Mouse (Mus musculus): ENCODE data around the gene Gm5901. TPM values are rescaled to one million over a fixed set of nuclear protein-coding genes. Genes with fewer than 3 reads are reported as not detected.
"Not testable (repeated sequence)": the region's sequence is repeated elsewhere in the genome, so short reads cannot be mapped to it uniquely, and the experiment has no call there.

The Gm5901 gene
- polyA plus RNA-seq (2014; fragmentation: Nextera tagmentation; extraction: Ambion mirVana): not detected in 2 replicates

GRCm38 (mm10) chr7:105374866-105375265, at the start of gene Gm5901:
Gene Gm5901 (plus strand): TSS chr7:105375038.
- Histone ChIP-seq H3K27me3 (replicated peaks; ENCODE audit: control insufficient read depth, insufficient read depth, low read length) (no peaks in the 10 kb centered on the region), H3K36me3 (ENCODE audit: control insufficient read depth, insufficient read depth, low read length) (peaks cover 50% of the 10 kb centered on the region)
- WGBS: 81% methylated on average over 1 of the region's 1 CpGs

GRCm38 (mm10) chr7:105325302-105325701, 49.5 kb upstream of the Gm5901 start:
- H3K9me3 ChIP-seq (replicated peaks; ENCODE audit: control insufficient read depth, low read length): no peaks in the 10 kb centered on the region
- ATAC-seq (no peak), DNase-seq (ENCODE audit: low spot score) (no peak)
- no peak overlapping the region for H3K9ac ChIP-seq (ENCODE audit: low read length)
- H3K27ac ChIP-seq (ENCODE audit: low read depth, low read length): no peak overlapping the region
- H3K27me3 ChIP-seq (replicated peaks; ENCODE audit: control insufficient read depth, insufficient read depth, low read length): no peaks in the 10 kb centered on the region
- no peak overlapping the region for H3K4me3 ChIP-seq (ENCODE audit: low read depth, low read length)
- H3K36me3 ChIP-seq (ENCODE audit: control insufficient read depth, insufficient read depth, low read length): no peaks in the 10 kb centered on the region
- H3K4me2 ChIP-seq (ENCODE audit: low read length): no peak overlapping the region
- 84% methylated on average over 2 of the region's 2 CpGs for WGBS
- no peaks in the 10 kb centered on the region for H3K4me1 ChIP-seq (ENCODE audit: control insufficient read depth, insufficient read depth, low read length)

More at GRCm38 (mm10) chr7:105374866-105375265, at the start of gene Gm5901:
- Histone ChIP-seq H3K4me1 (ENCODE audit: control insufficient read depth, insufficient read depth, low read length) (no peaks in the 10 kb centered on the region), H3K4me2 (ENCODE audit: low read length) (no peak within 1 kb of the TSS), H3K4me3 (ENCODE audit: low read depth, low read length) (no peak within 1 kb of the TSS), H3K27ac (ENCODE audit: low read depth, low read length) (no peak within 1 kb of the TSS), H3K9ac (ENCODE audit: low read length) (no peak within 1 kb of the TSS), H3K9me3 (replicated peaks; ENCODE audit: control insufficient read depth, low read length) (no peaks in the 10 kb centered on the region)
- no peak for ATAC-seq
- no peak for DNase-seq (ENCODE audit: low spot score)

- ATAC-seq (no peak), DNase-seq (ENCODE audit: low spot score) (no peak)
- H3K9me3 ChIP-seq (replicated peaks; ENCODE audit: control insufficient read depth, low read length): no peaks in the 10 kb centered on the region
- H3K36me3 ChIP-seq (ENCODE audit: control insufficient read depth, insufficient read depth, low read length): no peaks in the 10 kb centered on the region
- H3K27me3 ChIP-seq (replicated peaks; ENCODE audit: control insufficient read depth, insufficient read depth, low read length): no peaks in the 10 kb centered on the region
- 96% methylated on average over 1 of the region's 1 CpGs for WGBS
- H3K4me1 ChIP-seq (ENCODE audit: control insufficient read depth, insufficient read depth, low read length): no peaks in the 10 kb centered on the region
- H3K4me2 ChIP-seq (ENCODE audit: low read length): no peak within 1 kb of the TSS
- no peak within 1 kb of the TSS for H3K27ac ChIP-seq (ENCODE audit: low read depth, low read length)
- no peak within 1 kb of the TSS for H3K9ac ChIP-seq (ENCODE audit: low read length)
- no peak within 1 kb of the TSS for H3K4me3 ChIP-seq (ENCODE audit: low read depth, low read length)
Measured at GRCm38 (mm10) chr7:105334004-105334403, 40.8 kb upstream of the Gm5901 start, which contains the start of gene Olfr690. Gene Olfr690 (minus strand): TSS chr7:105334104.

- H3K36me3 ChIP-seq (ENCODE audit: control insufficient read depth, insufficient read depth, low read length): no peaks in the 10 kb centered on the region
- 43% methylated on average over 1 of the region's 1 CpGs for WGBS
- no peak within 1 kb of the TSS for H3K4me3 ChIP-seq (ENCODE audit: low read depth, low read length)
- no peaks in the 10 kb centered on the region for H3K4me1 ChIP-seq (ENCODE audit: control insufficient read depth, insufficient read depth, low read length)
- no peak within 1 kb of the TSS for H3K9ac ChIP-seq (ENCODE audit: low read length)
- no peak for DNase-seq (ENCODE audit: low spot score)
- no peak within 1 kb of the TSS for H3K27ac ChIP-seq (ENCODE audit: low read depth, low read length)
- H3K27me3 ChIP-seq (replicated peaks; ENCODE audit: control insufficient read depth, insufficient read depth, low read length): no peaks in the 10 kb centered on the region
- no peak within 1 kb of the TSS for H3K4me2 ChIP-seq (ENCODE audit: low read length)
- ATAC-seq: no peak
- H3K9me3 ChIP-seq (replicated peaks; ENCODE audit: control insufficient read depth, low read length): no peaks in the 10 kb centered on the region
Measured at GRCm38 (mm10) chr7:105342170-105342569, 32.7 kb upstream of the Gm5901 start, which contains the start of gene Olfr691. Gene Olfr691 (minus strand): TSS chr7:105342270.

GRCm38 (mm10) chr7:105342752-105343151, 32.1 kb upstream of the Gm5901 start:
- 72% methylated on average over 2 of the region's 2 CpGs for WGBS
- no peak overlapping the region for H3K4me3 ChIP-seq (ENCODE audit: low read depth, low read length)
- no peaks in the 10 kb centered on the region for H3K27me3 ChIP-seq (replicated peaks; ENCODE audit: control insufficient read depth, insufficient read depth, low read length)
- no peaks in the 10 kb centered on the region for H3K4me1 ChIP-seq (ENCODE audit: control insufficient read depth, insufficient read depth, low read length)
- no peak overlapping the region for H3K4me2 ChIP-seq (ENCODE audit: low read length)
- H3K9me3 ChIP-seq (replicated peaks; ENCODE audit: control insufficient read depth, low read length): no peaks in the 10 kb centered on the region
- no peak overlapping the region for H3K27ac ChIP-seq (ENCODE audit: low read depth, low read length)
- no peak overlapping the region for H3K9ac ChIP-seq (ENCODE audit: low read length)
- H3K36me3 ChIP-seq (ENCODE audit: control insufficient read depth, insufficient read depth, low read length): no peaks in the 10 kb centered on the region
- ATAC-seq (no peak), DNase-seq (ENCODE audit: low spot score) (no peak)

GRCm38 (mm10) chr7:105356064-105356463, 18.8 kb upstream of the Gm5901 start:
- H3K27me3 ChIP-seq (replicated peaks; ENCODE audit: control insufficient read depth, insufficient read depth, low read length); H3K4me2 ChIP-seq (ENCODE audit: low read length); H3K36me3 ChIP-seq (ENCODE audit: control insufficient read depth, insufficient read depth, low read length); H3K4me3 ChIP-seq (ENCODE audit: low read depth, low read length); H3K9ac ChIP-seq (ENCODE audit: low read length); H3K9me3 ChIP-seq (replicated peaks; ENCODE audit: control insufficient read depth, low read length); H3K27ac ChIP-seq (ENCODE audit: low read depth, low read length); DNase-seq (ENCODE audit: low spot score); H3K4me1 ChIP-seq (ENCODE audit: control insufficient read depth, insufficient read depth, low read length); ATAC-seq: not testable (repeated sequence)
- WGBS: no CpG with 5 or more reads among the region's 5 CpGs

- WGBS: 91% methylated on average over 1 of the region's 2 CpGs
- H3K4me2 ChIP-seq (ENCODE audit: low read length); H3K9me3 ChIP-seq (replicated peaks; ENCODE audit: control insufficient read depth, low read length); DNase-seq (ENCODE audit: low spot score); H3K4me3 ChIP-seq (ENCODE audit: low read depth, low read length); H3K4me1 ChIP-seq (ENCODE audit: control insufficient read depth, insufficient read depth, low read length); H3K36me3 ChIP-seq (ENCODE audit: control insufficient read depth, insufficient read depth, low read length); H3K27me3 ChIP-seq (replicated peaks; ENCODE audit: control insufficient read depth, insufficient read depth, low read length); H3K27ac ChIP-seq (ENCODE audit: low read depth, low read length); H3K9ac ChIP-seq (ENCODE audit: low read length): not testable (repeated sequence)
- peak; percentile 66; the same call in 1 of the 2 replicates for ATAC-seq
Measured at GRCm38 (mm10) chr7:105356487-105356886, 18.4 kb upstream of the Gm5901 start.

GRCm38 (mm10) chr7:105361713-105362112, 13.1 kb upstream of the Gm5901 start:
- H3K27me3 ChIP-seq (replicated peaks; ENCODE audit: control insufficient read depth, insufficient read depth, low read length): no peaks in the 10 kb centered on the region
- no peak overlapping the region for H3K27ac ChIP-seq (ENCODE audit: low read depth, low read length)
- no peaks in the 10 kb centered on the region for H3K9me3 ChIP-seq (replicated peaks; ENCODE audit: control insufficient read depth, low read length)
- H3K4me1 ChIP-seq (ENCODE audit: control insufficient read depth, insufficient read depth, low read length): no peaks in the 10 kb centered on the region
- no peaks in the 10 kb centered on the region for H3K36me3 ChIP-seq (ENCODE audit: control insufficient read depth, insufficient read depth, low read length)
- no peak overlapping the region for H3K9ac ChIP-seq (ENCODE audit: low read length)
- ATAC-seq (no peak), DNase-seq (ENCODE audit: low spot score) (no peak)
- 85% methylated on average over 2 of the region's 2 CpGs for WGBS
- H3K4me3 ChIP-seq (ENCODE audit: low read depth, low read length): no peak overlapping the region
- no peak overlapping the region for H3K4me2 ChIP-seq (ENCODE audit: low read length)

GRCm38 (mm10) chr7:105367268-105367667, 7.6 kb upstream of the Gm5901 start:
- Histone ChIP-seq H3K9ac (ENCODE audit: low read length) (no peak overlapping the region), H3K36me3 (ENCODE audit: control insufficient read depth, insufficient read depth, low read length) (peaks cover 4% of the 10 kb centered on the region; the same call in 1 of the 2 replicates), H3K9me3 (replicated peaks; ENCODE audit: control insufficient read depth, low read length) (no peaks in the 10 kb centered on the region), H3K4me2 (ENCODE audit: low read length) (no peak overlapping the region), H3K4me3 (ENCODE audit: low read depth, low read length) (no peak overlapping the region), H3K4me1 (ENCODE audit: control insufficient read depth, insufficient read depth, low read length) (no peaks in the 10 kb centered on the region), H3K27ac (ENCODE audit: low read depth, low read length) (no peak overlapping the region), H3K27me3 (replicated peaks; ENCODE audit: control insufficient read depth, insufficient read depth, low read length) (no peaks in the 10 kb centered on the region)
- ATAC-seq (no peak), DNase-seq (ENCODE audit: low spot score) (no peak)
- 91% methylated on average over 5 of the region's 5 CpGs for WGBS

Data from forebrain, embryonic 14.5 days (tissue).